Mouse (Mus musculus) heart, adult 2 months (tissue): Measurements from ENCODE around the gene Fam3a. TPM values are rescaled to one million over a fixed set of nuclear protein-coding genes. Genes with fewer than 3 reads are reported as not detected.
"Not testable (repeated sequence)": the region's sequence is repeated elsewhere in the genome, so short reads cannot be mapped to it uniquely, and the experiment has no call there.

Source experiments
- DNase-seq, 2 experiments: peaks; one replicate each; pipeline ENCODE4 v3.0.0; 2021
- H3K27ac ChIP-seq: fragments of 200-600 bp; 2 replicates; pipeline ENCODE4 v1.8.1; 2022
- H3K27me3 ChIP-seq: fragments of 200-500 bp; 2 replicates; pipeline ENCODE4 v1.6.1; 2012; ENCODE audit warnings: mild to moderate bottlenecking, low read length, inconsistent platforms, mixed read lengths; ENCODE audit not compliant: control insufficient read depth, insufficient read depth
- H3K36me3 ChIP-seq: fragments of 200-500 bp; 2 replicates; pipeline ENCODE4 v1.6.1; 2012; ENCODE audit warnings: low read length, inconsistent platforms; ENCODE audit not compliant: control insufficient read depth, insufficient read depth
- H3K4me1 ChIP-seq: fragments of 200-500 bp; 2 replicates; pipeline ENCODE4 v1.6.1; 2011; ENCODE audit warnings: low read length; ENCODE audit not compliant: control insufficient read depth, insufficient read depth
- H3K4me3 ChIP-seq: fragments of 200-600 bp; 2 replicates; pipeline ENCODE4 v1.8.1; 2022
- H3K79me2 ChIP-seq: fragments of 200-500 bp; replicated peaks from 2 replicates; pipeline ENCODE4 v1.6.1; 2012; ENCODE audit warnings: mild to moderate bottlenecking, inconsistent platforms, low read length, moderate library complexity, mixed read lengths; ENCODE audit not compliant: control insufficient read depth, insufficient read depth
- H3K9ac ChIP-seq: fragments of 200-500 bp; 2 replicates; pipeline ENCODE4 v1.6.1; 2012; ENCODE audit warnings: low read depth, mild to moderate bottlenecking, control low read depth, inconsistent platforms, low read length, mixed read lengths
- CTCF ChIP-seq: fragments of 200-600 bp; IDR thresholded peaks from 2 replicates; pipeline ENCODE4 v1.8.1; 2022; ENCODE audit warnings: antibody characterized with exemption, mild to moderate bottlenecking, moderate library complexity
- EP300 ChIP-seq: fragments of 200-500 bp; IDR thresholded peaks from 2 replicates; pipeline ENCODE4 v1.6.1; 2011; ENCODE audit warnings: low read depth, low read length, control low read depth; ENCODE audit not compliant: insufficient read depth
- POLR2A ChIP-seq: fragments of 200-500 bp; IDR thresholded peaks from 2 replicates; pipeline ENCODE4 v1.6.1; 2011; ENCODE audit warnings: mild to moderate bottlenecking, low read depth, low read length, control low read depth; ENCODE audit not compliant: insufficient read depth
- WGBS: fragments of 180-500 bp; shearing (Covaris S2); methylation state at CpG from one replicate; pipeline ENCODE4 v1.1.7; 2018; 5-methylcytosine and 5-hydroxymethylcytosine counted together
- intact Hi-C: fragments of 180-260 bp; cut with DNase I; formaldehyde crosslinking; loops from one replicate; pipeline ENCODE4 v1.15.1; 2025
- polyA plus RNA-seq: library from polyadenylated mRNA; depleted of rRNA; stranded (reverse); fragments of >200 nt; gene quantifications from 2 replicates; pipeline ENCODE4 v1.2.3, GENCODE M21; 2012
- total RNA-seq, 2 experiments: library from RNA; stranded (reverse); gene quantifications; 2 replicates each; pipeline ENCODE4 v1.2.3; 2021

The Fam3a gene
- total and polyA plus RNA-seq, 3 experiments, result 16.6 to 29.8 (median 21.5) TPM

GRCm38 (mm10) chrX:74388153-74388552, 4.9 kb downstream of the Fam3a start:
- Histone ChIP-seq H3K9ac (no peak overlapping the region), H3K27me3 (no peaks in the 10 kb centered on the region), H3K36me3 (no peaks in the 10 kb centered on the region), H3K27ac (no peak overlapping the region), H3K4me1 (no peaks in the 10 kb centered on the region), H3K4me3 (no peak overlapping the region), H3K79me2 (no peaks in the 10 kb centered on the region)
- DNase-seq, result no peak
- no peak for TF ChIP-seq EP300
- intact Hi-C loops, result no loop called here

DNA sequence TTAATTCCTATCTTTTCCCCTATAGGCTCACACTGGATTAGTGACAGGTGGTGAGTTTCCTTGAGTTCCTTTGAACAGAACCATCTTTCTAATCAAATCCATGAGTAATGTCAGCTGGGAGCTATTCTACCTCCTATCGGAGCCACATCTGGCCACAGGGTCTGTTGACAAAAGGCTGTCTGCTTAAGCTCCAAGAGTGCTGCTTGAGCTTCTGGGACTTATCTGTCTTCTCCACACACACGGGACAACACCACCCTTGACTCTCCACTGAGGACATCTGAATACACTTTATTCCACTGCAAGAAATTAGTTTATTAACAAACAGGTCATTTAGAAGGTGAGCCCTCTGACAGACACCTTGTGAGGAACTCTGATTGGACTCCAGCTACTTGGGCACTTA, 8.6 kb downstream of the Fam3a start:
- no peak for TF ChIP-seq POLR2A
- no peak for TF ChIP-seq CTCF
- no peak for TF ChIP-seq EP300
- no peaks in the 10 kb centered on the region for H3K4me1 ChIP-seq
- intact Hi-C loops, result no loop called here
- no peaks in the 10 kb centered on the region for H3K79me2 ChIP-seq
- WGBS, result 79% methylated on average over 2 of the region's 2 CpGs
- DNase-seq, result no peak
- no peak overlapping the region for H3K9ac ChIP-seq
- no peaks in the 10 kb centered on the region for H3K36me3 ChIP-seq
- H3K27ac ChIP-seq, result no peak overlapping the region
- no peak overlapping the region for H3K4me3 ChIP-seq
- H3K27me3 ChIP-seq, result no peaks in the 10 kb centered on the region

DNA sequence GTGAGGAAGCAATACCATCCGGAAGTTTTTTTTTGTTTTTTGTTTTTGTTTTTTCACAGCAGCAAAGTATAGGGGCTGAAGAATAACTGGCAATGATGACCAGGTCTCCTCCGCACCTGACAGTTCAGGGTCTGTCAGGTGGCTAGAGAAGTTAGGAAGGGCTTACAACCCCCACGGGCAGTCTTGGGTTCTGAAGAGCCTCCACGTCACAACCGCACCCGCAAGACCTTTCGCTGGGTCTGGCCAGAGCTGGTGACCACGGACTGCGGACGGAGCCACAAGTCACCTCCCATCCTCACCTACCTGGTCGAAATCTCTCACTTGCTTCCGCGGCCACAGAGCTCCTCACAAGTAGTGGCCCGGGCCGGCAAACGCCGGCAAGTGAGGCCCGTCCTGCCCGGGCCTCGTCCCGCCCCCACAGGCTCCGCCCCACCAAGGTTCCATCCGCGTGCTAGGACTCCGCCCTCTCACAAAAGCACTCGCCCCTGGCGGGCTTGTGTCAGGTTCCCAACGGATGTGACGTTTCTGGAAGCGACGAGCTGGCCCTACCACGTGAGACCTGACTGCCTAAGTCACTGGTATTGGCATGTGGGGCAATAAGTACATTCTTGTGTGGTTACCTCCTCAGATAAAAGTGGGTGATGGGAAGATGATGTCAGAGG, 20.1 kb downstream of the Fam3a start, which contains the start of the genes Ubl4a and Slc10a3:
Gene Ubl4a (minus strand): TSS at position 331 of the 662 bp plus-strand sequence.
Gene Slc10a3 (minus strand): TSS at position 462 of the 662 bp plus-strand sequence.
- DNase-seq, result peak; percentile 88 to 91
- intact Hi-C loops, result loop anchor here (2.0 to 5.0 kb wide), 2 partner anchors 18 to 101 kb away; partner anchors contain the start of gene Rpl10
- H3K36me3 ChIP-seq, result no peaks in the 10 kb centered on the region
- H3K27ac ChIP-seq, result peak within 1 kb of the TSS; percentile 52; the same call in 1 of the 2 replicates
- TF ChIP-seq CTCF, result 0 out of 2 replicates have a peak, but pooled peaks have one; percentile 5
- TF ChIP-seq POLR2A, result peak; percentile 80
- TF ChIP-seq EP300, result 0 out of 2 replicates have a peak, but pooled peaks have one; percentile 56
- no peaks in the 10 kb centered on the region for H3K79me2 ChIP-seq
- WGBS, result 18% methylated on average over 32 of the region's 32 CpGs
- peak within 1 kb of the TSS; percentile 80 for H3K9ac ChIP-seq
- H3K4me1 ChIP-seq, result no peaks in the 10 kb centered on the region; the same call in 1 of the 2 replicates
- H3K27me3 ChIP-seq, result no peaks in the 10 kb centered on the region
- peak within 1 kb of the TSS; percentile 51 for H3K4me3 ChIP-seq

GRCm38 (mm10) chrX:74368209-74368909, 24.7 kb downstream of the Fam3a start:
- 14% methylated on average over 49 of the region's 49 CpGs for WGBS
- TF ChIP-seq CTCF (peak; percentile 35), EP300 (no peak), POLR2A (peak; percentile 15; the same call in 1 of the 2 replicates)
- peaks cover 3% of the 10 kb centered on the region for H3K4me1 ChIP-seq
- intact Hi-C loops, result loop anchor here (5.0 kb wide), 2 partner anchors 56 to 121 kb away; partner anchors contain the start of genes Fam50a and Flna
- H3K9ac ChIP-seq, result peak overlapping the region; percentile 85
- H3K36me3 ChIP-seq, result peaks cover 4% of the 10 kb centered on the region; the same call in 1 of the 2 replicates
- DNase-seq, result peak; percentile 84 to 86
- H3K27me3 ChIP-seq, result no peaks in the 10 kb centered on the region
- no peaks in the 10 kb centered on the region for H3K79me2 ChIP-seq
- H3K4me3 ChIP-seq, result peak overlapping the region; percentile 68
- peak overlapping the region; percentile 83 for H3K27ac ChIP-seq

GRCm38 (mm10) chrX:74367512-74367911, 25.6 kb downstream of the Fam3a start:
- peak overlapping the region; percentile 68 for H3K4me3 ChIP-seq
- H3K36me3 ChIP-seq, result peaks cover 4% of the 10 kb centered on the region; the same call in 1 of the 2 replicates
- peak overlapping the region; percentile 85 for H3K9ac ChIP-seq
- TF ChIP-seq EP300 (no peak), CTCF (no peak)
- H3K79me2 ChIP-seq, result no peaks in the 10 kb centered on the region
- peak overlapping the region; percentile 83 for H3K27ac ChIP-seq
- intact Hi-C loops, result loop anchor here (5.0 kb wide), 2 partner anchors 55 to 120 kb away; partner anchors contain the start of genes Fam50a and Flna
- peaks cover 3% of the 10 kb centered on the region for H3K4me1 ChIP-seq
- DNase-seq, result no peak
- WGBS, result 46% methylated on average over 10 of the region's 10 CpGs
- no peaks in the 10 kb centered on the region for H3K27me3 ChIP-seq

DNA sequence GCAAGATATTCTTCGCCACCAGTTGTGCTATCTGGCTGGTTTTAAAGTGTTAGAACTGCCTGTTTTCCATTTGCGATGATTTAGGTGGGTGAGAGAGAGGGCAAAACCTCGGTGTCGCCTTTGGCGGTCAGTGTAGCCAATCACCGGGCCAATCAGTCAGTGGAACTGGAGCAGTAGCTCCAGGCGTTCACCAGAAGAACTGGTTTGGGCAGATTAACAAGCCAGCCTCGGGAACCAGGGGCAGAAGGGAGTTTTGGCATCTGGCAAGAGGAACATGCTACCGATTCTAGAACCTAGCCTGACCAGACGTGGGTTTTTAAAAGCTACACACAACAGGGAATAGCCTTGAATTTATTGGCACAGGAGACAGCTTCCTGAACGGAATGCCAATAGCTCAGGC, 33.9 kb downstream of the Fam3a start:
- Histone ChIP-seq H3K4me1 (no peaks in the 10 kb centered on the region), H3K36me3 (no peaks in the 10 kb centered on the region), H3K27ac (no peak overlapping the region), H3K27me3 (no peaks in the 10 kb centered on the region), H3K9ac (no peak overlapping the region), H3K79me2 (no peaks in the 10 kb centered on the region), H3K4me3 (no peak overlapping the region)
- DNase-seq, result no peak
- intact Hi-C loops, result no loop called here
- WGBS, result 45% methylated on average over 11 of the region's 11 CpGs
- TF ChIP-seq EP300, result no peak
- TF ChIP-seq CTCF, result no peak
- TF ChIP-seq POLR2A, result no peak

DNA sequence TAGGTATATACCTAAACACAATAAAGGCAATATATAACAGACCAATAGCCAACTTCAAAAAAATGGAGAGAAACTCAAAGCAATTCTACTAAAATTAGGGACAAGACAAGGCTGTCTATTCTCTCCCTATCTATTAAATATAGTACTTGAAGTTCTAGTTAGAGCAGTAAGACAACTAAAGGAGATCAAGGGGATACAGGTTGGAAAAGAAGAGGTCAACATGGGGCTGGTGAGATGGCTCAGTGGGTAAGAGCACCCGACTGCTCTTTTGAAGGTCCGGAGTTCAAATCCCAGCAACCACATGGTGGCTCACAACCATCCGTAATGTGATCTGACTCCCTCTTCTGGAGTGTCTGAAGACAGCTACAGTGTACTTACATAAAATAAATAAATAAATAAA, 36.0 kb downstream of the Fam3a start:
- intact Hi-C loops, H3K27me3 ChIP-seq, H3K79me2 ChIP-seq, H3K27ac ChIP-seq, H3K36me3 ChIP-seq, H3K4me1 ChIP-seq, DNase-seq, H3K9ac ChIP-seq, H3K4me3 ChIP-seq: not testable (repeated sequence)
- 84% methylated on average over 3 of the region's 3 CpGs for WGBS
